ENCODE assay signal across 13 mouse cellular contexts in the genomic region with DNA sequence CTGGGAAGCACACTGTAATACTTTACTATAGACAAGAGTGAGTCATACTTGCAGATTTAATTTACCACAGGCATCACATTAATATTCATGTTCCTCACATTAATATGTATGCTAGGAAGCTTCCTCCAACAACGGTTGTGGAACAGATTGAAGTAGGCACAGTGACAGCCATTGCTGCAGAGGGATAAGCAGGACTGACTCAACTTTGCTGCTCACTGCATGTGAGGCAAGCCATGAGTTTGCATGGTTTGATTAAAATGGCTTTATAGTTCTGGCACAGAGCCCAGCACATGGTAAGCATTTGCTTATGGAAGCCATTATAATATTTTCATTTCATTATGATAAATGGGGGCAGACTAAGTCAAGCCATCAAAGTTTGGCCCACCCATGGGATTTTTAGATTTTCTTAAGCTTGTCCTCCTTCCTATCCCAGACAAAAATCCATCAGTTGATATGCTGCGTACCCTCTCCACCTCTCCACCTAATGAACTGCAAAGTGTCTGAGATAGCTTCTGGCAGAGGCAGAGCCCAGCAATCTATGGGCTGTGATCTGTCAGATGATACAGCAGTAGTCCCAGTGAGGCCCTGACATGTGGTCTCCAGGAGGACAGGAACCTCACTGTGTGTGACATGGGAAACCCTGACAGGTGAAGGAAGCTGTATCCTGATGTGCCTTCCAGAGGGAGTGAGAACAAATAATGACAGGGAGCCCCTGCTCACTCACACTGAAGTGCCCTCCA.
DNase-seq lines count a peak whose midpoint lies in the region.
"Had no signal": no experiment of that assay in that cellular context is flagged by ENCODE, and none has a peak within 500 bp of the region (broad histone marks: within the 10 kb centered on the region; RNA-seq: fewer than 3 reads in every experiment).

No protein-coding gene starts in this region.

- no peaks in the 10 kb centered on the region for H3K36me3 ChIP-seq in embryonic facial prominence, embryonic 10.5 days (replicated peaks)

- H3K4me3 ChIP-seq in embryonic facial prominence, embryonic 10.5 days, result no peak overlapping the region
- H3K4me3 ChIP-seq: myocyte had no signal

- no peaks in the 10 kb centered on the region for H3K9me3 ChIP-seq in embryonic facial prominence, embryonic 10.5 days

- H3K27ac ChIP-seq in embryonic facial prominence, embryonic 10.5 days (replicated peaks), result no peak overlapping the region
- H3K27ac ChIP-seq: stomach, postnatal 0 days had no signal

- 0 out of 2 replicates have a peak, but pooled peaks cover 6% of the 10 kb centered on the region for H3K4me1 ChIP-seq in embryonic facial prominence, embryonic 10.5 days

- DNase-seq in layer of hippocampus, adult 18-20 months (ENCODE audit: low spot score in 2 of 2), result peak; percentile 40 to 65
- no peak for DNase-seq in layer of hippocampus, postnatal 10 days (ENCODE audit: low spot score in 2 of 2)
- peak; percentile 14 for DNase-seq in embryonic facial prominence, embryonic 10.5 days (ENCODE audit: low spot score)
- peak; percentile 51 for DNase-seq in forelimb bud, embryonic 11.5 days (ENCODE audit: low read depth, low spot score)
- peak; percentile 26 for DNase-seq in mesoderm, embryonic 11.5 days (ENCODE audit: low read depth, low spot score)
- no peak for DNase-seq in cerebellum, postnatal 25 days
- no peak for DNase-seq in gastrocnemius, postnatal 4 days (ENCODE audit: low spot score in 2 of 2)
- DNase-seq: gastrocnemius, postnatal 25 days; kidney, adult 9 months; lung, adult 2 months had no signal

- WGBS in embryonic facial prominence, embryonic 10.5 days, result 71% methylated on average over 2 of the region's 2 CpGs

- H3K27me3 ChIP-seq in embryonic facial prominence, embryonic 10.5 days (replicated peaks; ENCODE audit: low read depth, poor library complexity, severe bottlenecking), result no peaks in the 10 kb centered on the region
- H3K27me3 ChIP-seq: CH12.LX had no signal

Comparison
In these comparisons a context has a peak if more than half of its experiments do, and no peak if none do; other contexts are left out.
1. DNase-seq: peak in layer of hippocampus, adult 18-20 months (2 of 2), embryonic facial prominence, embryonic 10.5 days (single experiment), forelimb bud, embryonic 11.5 days (single experiment) and mesoderm, embryonic 11.5 days (single experiment); none in layer of hippocampus, postnatal 10 days (0 of 2), cerebellum, postnatal 25 days (0 of 2) and gastrocnemius, postnatal 4 days (0 of 2).